Mouse (Mus musculus) midbrain, postnatal 0 days (tissue): ENCODE measurements around the gene Popdc3. TPM values are rescaled to one million over a fixed set of nuclear protein-coding genes. Genes with fewer than 3 reads are reported as not detected.

ENCODE experiments used
- ATAC-seq: fragments of 200-750 bp; cut with Nextera tagmentation; 2 replicates; pipeline ENCODE4 v1.8.0; 2017; ENCODE audit warnings: moderate number of reproducible peaks, mild to moderate bottlenecking, moderate TSS enrichment, moderate library complexity; ENCODE audit not compliant: low FRiP score
- DNase-seq: peaks from one replicate; pipeline ENCODE4 v3.0.0-alpha.2; 2015; ENCODE audit warnings: low spot score
- H3K27ac ChIP-seq: fragments of 300-500 bp; sonication (generic); 2 replicates; pipeline ENCODE4 v1.5.1; 2014; ENCODE audit warnings: low read depth, mild to moderate bottlenecking, low read length, mixed read lengths
- H3K27me3 ChIP-seq: fragments of 300-500 bp; sonication (generic); 2 replicates; pipeline ENCODE4 v1.6.1; 2014; ENCODE audit warnings: low read length, control low read depth, mixed read lengths; ENCODE audit not compliant: insufficient read depth
- H3K36me3 ChIP-seq: fragments of 300-500 bp; sonication (generic); 2 replicates; pipeline ENCODE4 v1.6.1; 2014; ENCODE audit warnings: low read length, control low read depth, mixed read lengths; ENCODE audit not compliant: insufficient read depth
- H3K4me1 ChIP-seq: fragments of 300-500 bp; sonication (generic); 2 replicates; pipeline ENCODE4 v1.6.1; 2014; ENCODE audit warnings: mild to moderate bottlenecking, control low read depth, antibody characterized with exemption, low read length, mixed read lengths; ENCODE audit not compliant: insufficient read depth
- H3K4me2 ChIP-seq: fragments of 300-500 bp; sonication (generic); 2 replicates; pipeline ENCODE4 v1.6.1; 2014; ENCODE audit warnings: low read depth, mild to moderate bottlenecking, low read length, mixed read lengths; ENCODE audit not compliant: poor library complexity, severe bottlenecking
- H3K4me3 ChIP-seq: fragments of 300-500 bp; sonication (generic); 2 replicates; pipeline ENCODE4 v1.5.1; 2014; ENCODE audit warnings: low read depth, mild to moderate bottlenecking, low read length, moderate library complexity
- H3K9ac ChIP-seq: fragments of 300-500 bp; sonication (generic); replicated peaks from 2 replicates; pipeline ENCODE4 v1.6.1; 2014; ENCODE audit warnings: mild to moderate bottlenecking, low read length, moderate library complexity, mixed read lengths; ENCODE audit not compliant: poor library complexity, severe bottlenecking
- H3K9me3 ChIP-seq: fragments of 300-500 bp; sonication (generic); 2 replicates; pipeline ENCODE4 v1.6.1; 2016; ENCODE audit warnings: low read length, control low read depth
- CTCF ChIP-seq: IDR thresholded peaks from 2 replicates; pipeline ENCODE4 v1.5.1; 2016; ENCODE audit warnings: antibody characterized with exemption, mild to moderate bottlenecking
- WGBS: fragments of 180-500 bp; shearing (Covaris S2); extraction: QIAGEN DNeasy Blood & Tissue Kit; methylation state at CpG from one replicate; pipeline ENCODE4 v1.1.7; 2014; 5-methylcytosine and 5-hydroxymethylcytosine counted together
- polyA plus RNA-seq: library from polyadenylated mRNA; unstranded; fragments of >200 nt; fragmentation: Nextera tagmentation; extraction: Ambion mirVana; gene quantifications from 2 replicates; pipeline ENCODE4 v1.2.1, GENCODE M21; 2015
- total RNA-seq: library from RNA; depleted of rRNA; stranded (reverse); fragments of >200 nt; gene quantifications from 2 replicates; pipeline ENCODE4 v1.2.3, GENCODE M21; 2014

Popdc3 gene
- total and polyA plus RNA-seq, 2 experiments from 2014 or later: 2.4 to 2.7 TPM

GRCm38 (mm10) chr10:45305173-45305572, 127.3 kb downstream of the Popdc3 start:
- Histone ChIP-seq H3K4me2 (no peak overlapping the region), H3K4me1 (no peaks in the 10 kb centered on the region), H3K9ac (no peak overlapping the region), H3K27ac (no peak overlapping the region), H3K9me3 (no peaks in the 10 kb centered on the region), H3K27me3 (no peaks in the 10 kb centered on the region), H3K36me3 (no peaks in the 10 kb centered on the region), H3K4me3 (no peak overlapping the region)
- DNase-seq (no peak), ATAC-seq (no peak)
- WGBS: 75% methylated on average over 5 of the region's 5 CpGs
- TF ChIP-seq CTCF: no peak

GRCm38 (mm10) chr10:45311129-45311528, 133.2 kb downstream of the Popdc3 start:
- Histone ChIP-seq H3K9me3 (no peaks in the 10 kb centered on the region), H3K27ac (no peak overlapping the region)
- WGBS: 64% methylated on average over 5 of the region's 5 CpGs

GRCm38 (mm10) chr10:45311624-45312023, 133.7 kb downstream of the Popdc3 start:
- Histone ChIP-seq H3K9me3 (no peaks in the 10 kb centered on the region), H3K27me3 (no peaks in the 10 kb centered on the region), H3K4me3 (no peak overlapping the region), H3K4me1 (no peaks in the 10 kb centered on the region), H3K36me3 (no peaks in the 10 kb centered on the region), H3K9ac (no peak overlapping the region), H3K27ac (no peak overlapping the region), H3K4me2 (no peak overlapping the region)
- TF ChIP-seq CTCF: no peak
- peak; percentile 65; the same call in 1 of the 2 replicates for ATAC-seq
- DNase-seq: peak; percentile 51
- 64% methylated on average over 7 of the region's 7 CpGs for WGBS

More at GRCm38 (mm10) chr10:45311129-45311528, 133.2 kb downstream of the Popdc3 start:
- no peak overlapping the region for H3K4me3 ChIP-seq
- DNase-seq (peak; percentile 42), ATAC-seq (0 out of 2 replicates have a peak, but pooled peaks have one; percentile 27)
- no peaks in the 10 kb centered on the region for H3K36me3 ChIP-seq
- H3K4me2 ChIP-seq: no peak overlapping the region
- TF ChIP-seq CTCF: no peak
- H3K27me3 ChIP-seq: no peaks in the 10 kb centered on the region
- H3K4me1 ChIP-seq: no peaks in the 10 kb centered on the region
- H3K9ac ChIP-seq: no peak overlapping the region

GRCm38 (mm10) chr10:45314865-45315264, 137.0 kb downstream of the Popdc3 start:
- WGBS: 93% methylated on average over 16 of the region's 16 CpGs
- Histone ChIP-seq H3K27me3 (no peaks in the 10 kb centered on the region), H3K9me3 (no peaks in the 10 kb centered on the region), H3K4me2 (no peak overlapping the region), H3K36me3 (no peaks in the 10 kb centered on the region), H3K4me3 (no peak overlapping the region), H3K9ac (no peak overlapping the region), H3K27ac (no peak overlapping the region), H3K4me1 (no peaks in the 10 kb centered on the region)
- no peak for TF ChIP-seq CTCF
- no peak for DNase-seq
- ATAC-seq: no peak

- ATAC-seq (no peak), DNase-seq (no peak)
- no peaks in the 10 kb centered on the region for H3K4me1 ChIP-seq
- WGBS: 89% methylated on average over 5 of the region's 5 CpGs
- no peak for TF ChIP-seq CTCF
- H3K9ac ChIP-seq: no peak overlapping the region
- no peaks in the 10 kb centered on the region for H3K36me3 ChIP-seq
- no peak overlapping the region for H3K4me2 ChIP-seq
- H3K27ac ChIP-seq: no peak overlapping the region
- no peaks in the 10 kb centered on the region for H3K9me3 ChIP-seq
- no peak overlapping the region for H3K4me3 ChIP-seq
- no peaks in the 10 kb centered on the region for H3K27me3 ChIP-seq
Observed at GRCm38 (mm10) chr10:45318922-45319321, 141.0 kb downstream of the Popdc3 start.

- no peak overlapping the region for H3K27ac ChIP-seq
- H3K9ac ChIP-seq: no peak overlapping the region
- no peaks in the 10 kb centered on the region for H3K36me3 ChIP-seq
- H3K4me1 ChIP-seq: no peaks in the 10 kb centered on the region
- no peak for ATAC-seq
- WGBS: 52% methylated on average over 3 of the region's 3 CpGs
- no peak for DNase-seq
- no peaks in the 10 kb centered on the region for H3K9me3 ChIP-seq
- H3K27me3 ChIP-seq: no peaks in the 10 kb centered on the region
- no peak overlapping the region for H3K4me2 ChIP-seq
- no peak overlapping the region for H3K4me3 ChIP-seq
- no peak for TF ChIP-seq CTCF
Observed at GRCm38 (mm10) chr10:45320296-45320695, 142.4 kb downstream of the Popdc3 start.
